Mouse (Mus musculus) limb, embryonic 12.5 days (tissue): ENCODE measurements around the gene Lypd4. TPM values are rescaled to one million over a fixed set of nuclear protein-coding genes. Genes with fewer than 3 reads are reported as not detected.
A peak's percentile ranks its signal among the peaks of the same experiment; 100 is the strongest.

Experiments
- ATAC-seq: fragments of 200-750 bp; cut with Nextera tagmentation; 2 replicates; pipeline ENCODE4 v1.8.0; 2017; ENCODE audit warnings: low read depth, moderate TSS enrichment; ENCODE audit not compliant: insufficient number of reproducible peaks, insufficient read depth, low FRiP score, low TSS enrichment
- H3K27ac ChIP-seq: fragments of 300-500 bp; sonication (generic); 2 replicates; pipeline ENCODE4 v1.5.1; 2016; ENCODE audit warnings: mild to moderate bottlenecking, moderate library complexity
- H3K27me3 ChIP-seq: fragments of 300-500 bp; sonication (generic); 2 replicates; pipeline ENCODE4 v1.6.1; 2016; ENCODE audit warnings: mild to moderate bottlenecking, moderate library complexity
- H3K36me3 ChIP-seq: fragments of 300-500 bp; sonication (generic); 2 replicates; pipeline ENCODE4 v1.6.1; 2016; ENCODE audit warnings: mild to moderate bottlenecking, moderate library complexity
- H3K4me1 ChIP-seq: fragments of 300-500 bp; sonication (generic); replicated peaks from 2 replicates; pipeline ENCODE4 v1.6.1; 2016
- H3K4me2 ChIP-seq: fragments of 300-500 bp; sonication (generic); 2 replicates; pipeline ENCODE4 v1.6.1; 2016; ENCODE audit warnings: mild to moderate bottlenecking, moderate library complexity
- H3K4me3 ChIP-seq: fragments of 300-500 bp; sonication (generic); replicated peaks from 2 replicates; pipeline ENCODE4 v1.5.1; 2016; ENCODE audit warnings: mild to moderate bottlenecking
- H3K9ac ChIP-seq: fragments of 300-500 bp; sonication (generic); replicated peaks from 2 replicates; pipeline ENCODE4 v1.6.1; 2016; ENCODE audit warnings: mild to moderate bottlenecking, moderate library complexity
- H3K9me3 ChIP-seq: fragments of 300-500 bp; sonication (generic); 2 replicates; pipeline ENCODE4 v1.6.1; 2016; ENCODE audit warnings: mild to moderate bottlenecking, moderate library complexity
- WGBS: fragments of 180-500 bp; shearing (Covaris S2); methylation state at CpG from one replicate; pipeline ENCODE4 v1.1.7; 2016; 5-methylcytosine and 5-hydroxymethylcytosine counted together
- polyA plus RNA-seq: library from polyadenylated mRNA; unstranded; fragments of >200 nt; fragmentation: Nextera tagmentation; extraction: Ambion mirVana; gene quantifications from 2 replicates; pipeline ENCODE4 v1.2.1, GENCODE M21; 2016

Gene Lypd4
- polyA plus RNA-seq, 1 experiment from 2014 or later, result not detected

DNA sequence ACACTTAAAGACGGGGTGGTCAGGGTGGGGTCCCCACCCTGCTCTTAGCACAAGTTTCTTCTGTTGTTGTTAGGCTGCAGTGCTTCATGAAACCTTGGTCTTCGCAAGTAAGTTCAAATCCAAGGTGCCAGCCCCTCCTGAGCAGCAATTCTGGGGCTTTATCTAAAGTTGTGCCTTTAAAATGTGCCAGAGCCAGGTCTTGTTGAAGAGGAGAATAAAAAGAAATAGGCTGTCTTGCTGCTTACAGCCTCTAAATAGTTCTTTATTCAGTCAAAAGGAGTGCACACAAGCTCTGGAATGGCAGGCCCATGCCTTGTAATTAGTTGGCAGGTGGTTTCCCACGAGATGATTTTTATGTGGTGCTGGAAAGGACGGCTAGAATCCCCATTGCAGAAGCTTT is 17.4 kb upstream of the Lypd4 start:
- Histone ChIP-seq H3K36me3 (peaks cover 56% of the 10 kb centered on the region), H3K4me3 (no peak overlapping the region; the same call in 1 of the 2 replicates), H3K9ac (peak overlapping the region; percentile 100), H3K27ac (peak overlapping the region; percentile 53; the same call in 1 of the 2 replicates), H3K4me2 (peak overlapping the region; percentile 89), H3K27me3 (no peaks in the 10 kb centered on the region), H3K9me3 (no peaks in the 10 kb centered on the region), H3K4me1 (peaks cover 29% of the 10 kb centered on the region)
- 71% methylated on average over 4 of the region's 4 CpGs for WGBS
- no peak for ATAC-seq

DNA sequence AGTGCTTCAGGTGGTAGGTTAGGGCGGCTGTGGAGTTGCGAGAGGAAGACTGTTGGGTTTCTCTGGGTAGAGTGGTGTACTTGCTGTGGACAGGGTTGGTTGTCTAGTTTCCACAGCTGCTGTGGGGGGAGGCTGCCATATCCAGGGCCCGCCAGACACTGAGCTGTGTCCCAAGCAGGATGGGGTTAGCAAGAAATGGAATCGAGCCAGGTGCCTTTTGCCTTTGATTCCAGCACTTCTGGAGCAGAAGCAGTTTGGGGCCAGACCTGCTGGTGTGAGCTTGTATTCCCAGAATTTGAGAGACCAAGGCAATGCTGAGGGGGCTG is 16.5 kb upstream of the Lypd4 start:
- Histone ChIP-seq H3K27ac (peak overlapping the region; percentile 53; the same call in 1 of the 2 replicates), H3K4me3 (peak overlapping the region; percentile 99), H3K36me3 (peaks cover 56% of the 10 kb centered on the region), H3K27me3 (no peaks in the 10 kb centered on the region), H3K9ac (peak overlapping the region; percentile 100), H3K4me2 (peak overlapping the region; percentile 89), H3K9me3 (no peaks in the 10 kb centered on the region), H3K4me1 (peaks cover 29% of the 10 kb centered on the region)
- ATAC-seq, result no peak
- WGBS, result 71% methylated on average over 4 of the region's 4 CpGs

DNA sequence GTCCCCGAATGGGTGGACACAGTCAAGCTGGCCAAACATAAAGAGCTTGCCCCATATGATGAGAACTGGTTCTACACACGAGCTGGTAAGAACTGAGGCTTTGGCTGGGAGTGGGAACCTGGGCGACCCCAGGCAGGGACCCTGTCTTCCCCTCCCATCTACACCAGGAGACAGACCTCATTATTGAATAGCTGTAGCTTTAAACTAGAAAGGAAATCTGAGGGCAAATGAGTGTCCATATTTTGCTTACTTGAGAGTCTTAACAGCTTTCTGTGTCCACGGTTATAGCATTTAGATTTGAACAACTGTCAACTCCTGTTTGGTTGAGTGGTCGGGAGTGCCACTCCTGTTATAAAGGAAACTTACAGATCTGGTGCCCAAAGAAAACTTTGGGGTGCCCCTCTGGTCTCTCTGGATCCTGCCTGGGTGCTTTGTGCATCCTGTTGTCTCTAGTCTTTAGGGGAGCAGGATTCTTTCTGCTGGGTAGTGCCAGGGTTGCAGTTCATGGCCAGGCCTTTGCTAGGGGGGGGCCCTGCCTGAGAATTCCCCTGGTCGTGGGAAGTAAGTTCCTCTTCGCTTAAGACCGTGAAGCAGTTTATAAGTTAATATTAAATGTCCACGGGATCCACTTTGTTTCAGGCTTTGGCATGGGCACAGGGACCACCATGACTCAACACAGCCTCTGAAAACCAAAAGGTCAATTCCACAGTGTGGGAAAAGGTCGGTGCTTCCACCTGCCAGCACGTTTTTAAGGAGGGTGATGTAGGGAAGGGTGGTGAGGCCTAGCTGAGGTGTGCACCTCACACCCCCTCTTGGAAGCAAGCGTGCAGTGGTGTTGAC is 15.9 kb upstream of the Lypd4 start:
- no peak overlapping the region; the same call in 1 of the 2 replicates for H3K27ac ChIP-seq
- peaks cover 29% of the 10 kb centered on the region for H3K4me1 ChIP-seq
- H3K27me3 ChIP-seq, result no peaks in the 10 kb centered on the region
- H3K9me3 ChIP-seq, result no peaks in the 10 kb centered on the region
- H3K4me3 ChIP-seq, result peak overlapping the region; percentile 99
- WGBS, result 41% methylated on average over 12 of the region's 12 CpGs
- no peak for ATAC-seq
- H3K36me3 ChIP-seq, result peaks cover 53% of the 10 kb centered on the region
- peak overlapping the region; percentile 100 for H3K9ac ChIP-seq
- peak overlapping the region; percentile 89 for H3K4me2 ChIP-seq

DNA sequence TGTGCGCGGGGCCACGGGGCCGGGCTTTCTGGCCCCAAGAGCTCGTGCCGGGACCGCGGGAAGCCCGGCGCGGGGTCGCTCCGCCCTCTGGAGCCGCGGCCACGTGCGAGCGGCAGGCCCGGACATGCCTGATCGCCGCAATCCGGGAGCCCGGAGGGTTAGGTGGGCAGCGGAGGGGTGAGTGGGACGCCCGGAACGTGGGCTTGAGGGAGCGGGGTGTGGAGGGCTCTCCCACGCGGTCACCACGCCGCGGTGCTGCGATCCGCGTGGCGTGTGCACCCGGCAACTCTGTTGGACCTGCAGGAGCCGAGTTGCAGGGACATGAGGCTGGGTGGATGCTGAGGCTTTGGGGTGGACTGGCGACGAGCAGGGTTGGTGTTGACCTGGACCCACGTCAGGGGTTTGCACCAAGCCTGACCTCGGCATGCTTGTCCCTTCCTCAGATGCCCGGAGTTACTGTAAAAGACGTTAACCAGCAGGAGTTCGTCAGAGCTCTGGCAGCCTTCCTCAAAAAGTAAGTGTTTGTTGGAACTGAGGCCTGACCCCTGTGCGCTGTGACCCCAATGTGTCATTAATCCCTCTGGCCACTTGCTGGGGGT is 15.1 kb upstream of the Lypd4 start:
- WGBS, result 1% methylated on average over 41 of the region's 47 CpGs

DNA sequence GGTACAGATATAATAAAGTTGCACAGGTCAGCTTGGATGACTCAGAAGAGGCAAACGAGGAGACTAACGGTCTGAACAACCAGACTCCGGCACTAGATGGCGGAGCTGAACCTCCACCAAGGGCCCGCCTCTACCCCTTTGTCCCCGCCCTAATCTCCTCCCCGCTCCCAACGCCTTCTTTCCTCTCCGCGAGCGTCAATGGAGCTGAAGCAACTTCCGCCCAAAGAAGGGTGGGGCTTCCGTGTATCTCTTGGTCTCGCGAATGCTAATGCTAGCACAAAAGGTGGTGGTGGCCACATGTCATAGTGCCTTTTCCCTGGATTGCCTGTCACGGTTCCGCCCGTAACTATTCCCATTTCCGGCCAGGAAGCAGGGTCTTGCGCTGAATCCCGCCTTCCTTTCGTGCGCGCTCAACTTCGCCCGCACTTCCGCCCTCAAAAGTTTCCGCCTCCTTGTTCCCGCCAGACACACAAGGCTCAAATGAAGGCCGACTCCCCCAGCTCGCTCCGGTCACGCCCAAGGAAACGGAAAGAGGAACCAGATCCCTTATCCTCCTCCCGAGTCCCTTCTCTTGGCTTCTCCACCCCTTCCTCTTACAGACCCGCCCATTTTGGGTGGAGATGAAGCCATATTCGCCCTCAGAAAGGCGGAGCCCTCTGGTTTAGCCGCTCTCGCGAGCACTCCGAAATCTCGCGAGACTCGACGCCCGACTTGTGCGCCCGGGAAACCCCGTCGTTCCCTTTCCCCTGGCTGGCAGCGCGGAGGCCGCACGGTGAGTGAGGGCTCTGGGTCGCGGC is 14.4 kb upstream of the Lypd4 start, which contains the start of gene Rps19:
Gene Rps19, plus strand, starts transcription at position 476 of the 797 bp plus-strand sequence.
- Histone ChIP-seq H3K9me3 (no peaks in the 10 kb centered on the region), H3K9ac (peak within 1 kb of the TSS; percentile 100), H3K4me3 (peak within 1 kb of the TSS; percentile 99), H3K4me1 (peaks cover 32% of the 10 kb centered on the region), H3K4me2 (peak within 1 kb of the TSS; percentile 89), H3K27ac (peak within 1 kb of the TSS; percentile 89), H3K36me3 (peaks cover 37% of the 10 kb centered on the region), H3K27me3 (no peaks in the 10 kb centered on the region)
- peak; percentile 92 for ATAC-seq
- WGBS, result 1% methylated on average over 57 of the region's 57 CpGs

More for the DNA sequence above, 15.1 kb upstream of the Lypd4 start:
- peak overlapping the region; percentile 89 for H3K4me2 ChIP-seq
- peak overlapping the region; percentile 99 for H3K4me3 ChIP-seq
- peaks cover 44% of the 10 kb centered on the region for H3K36me3 ChIP-seq
- H3K9ac ChIP-seq, result peak overlapping the region; percentile 100
- H3K27ac ChIP-seq, result peak overlapping the region; percentile 89
- H3K4me1 ChIP-seq, result peaks cover 32% of the 10 kb centered on the region
- ATAC-seq, result no peak; the same call in 1 of the 2 replicates
- H3K27me3 ChIP-seq, result no peaks in the 10 kb centered on the region
- H3K9me3 ChIP-seq, result no peaks in the 10 kb centered on the region

DNA sequence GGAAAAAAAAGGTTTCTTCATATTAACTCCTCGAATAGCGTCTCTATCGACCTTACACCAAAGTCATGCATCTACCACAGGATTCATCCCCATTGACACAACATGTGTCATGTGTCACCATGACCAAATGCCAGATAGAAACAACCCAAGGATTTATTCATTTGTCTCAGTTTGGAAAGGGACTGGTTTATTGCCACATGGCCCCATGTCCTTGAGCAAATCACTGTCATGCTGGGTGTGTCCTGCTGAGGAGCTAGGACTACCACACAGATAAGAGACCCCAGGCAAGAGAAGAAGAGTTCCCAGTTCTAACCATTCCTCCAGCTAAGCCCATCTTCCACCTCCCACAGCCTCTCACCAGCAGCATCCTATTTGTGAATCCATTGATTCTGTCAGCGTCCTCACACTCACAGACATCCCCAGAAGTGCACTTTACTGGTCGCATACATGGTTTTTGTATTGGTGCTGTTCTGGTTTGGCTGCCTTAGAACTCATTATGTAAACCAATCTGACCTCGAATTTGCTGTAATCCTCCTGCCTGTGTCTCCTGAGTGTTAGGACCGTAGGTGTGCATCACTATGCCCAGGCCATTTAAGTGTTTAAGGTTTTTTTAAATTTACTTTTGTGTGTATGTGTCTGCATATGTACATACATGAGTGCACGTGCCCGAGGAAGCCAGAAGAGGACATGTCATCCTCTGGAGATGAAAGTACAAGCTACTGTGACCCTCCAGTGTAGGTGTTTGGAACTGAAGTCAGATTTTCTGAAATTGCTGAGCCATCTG is 12.9 kb upstream of the Lypd4 start:
- no peak overlapping the region for H3K4me2 ChIP-seq
- whole genome bisulfite sequencing, result 95% methylated on average over 9 of the region's 9 CpGs
- H3K4me3 ChIP-seq, result no peak overlapping the region
- H3K9me3 ChIP-seq, result no peaks in the 10 kb centered on the region
- no peak overlapping the region for H3K27ac ChIP-seq
- no peaks in the 10 kb centered on the region for H3K27me3 ChIP-seq
- no peak overlapping the region for H3K9ac ChIP-seq
- peaks cover 23% of the 10 kb centered on the region for H3K36me3 ChIP-seq
- peaks cover 37% of the 10 kb centered on the region for H3K4me1 ChIP-seq
- ATAC-seq, result no peak

DNA sequence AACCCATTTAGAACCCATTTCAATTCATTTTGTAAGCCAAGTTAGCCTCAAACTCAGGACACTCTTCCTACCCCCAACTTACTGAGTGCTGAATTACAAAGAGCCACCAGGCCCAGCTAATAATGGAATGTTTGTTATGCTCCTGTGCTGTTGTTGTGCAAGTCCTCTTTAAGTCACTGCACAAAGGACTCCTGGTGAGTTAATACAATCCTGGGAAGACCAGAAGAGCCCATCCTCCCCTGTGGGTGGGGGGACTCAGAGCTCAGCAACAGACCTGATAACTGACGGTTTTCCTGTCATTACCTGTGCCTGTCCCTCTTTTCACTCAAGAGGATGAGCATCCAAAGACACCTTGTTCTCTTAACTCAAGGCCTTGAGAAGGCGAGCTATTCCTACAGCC is 9.9 kb upstream of the Lypd4 start:
- Histone ChIP-seq H3K4me3 (no peak overlapping the region), H3K9me3 (no peaks in the 10 kb centered on the region), H3K4me2 (no peak overlapping the region), H3K27ac (no peak overlapping the region), H3K9ac (peak overlapping the region; percentile 14; the same call in 1 of the 2 replicates), H3K27me3 (no peaks in the 10 kb centered on the region), H3K36me3 (no peaks in the 10 kb centered on the region), H3K4me1 (peaks cover 15% of the 10 kb centered on the region; the same call in 1 of the 2 replicates)
- ATAC-seq, result no peak
- 45% methylated on average over 2 of the region's 2 CpGs for WGBS

DNA sequence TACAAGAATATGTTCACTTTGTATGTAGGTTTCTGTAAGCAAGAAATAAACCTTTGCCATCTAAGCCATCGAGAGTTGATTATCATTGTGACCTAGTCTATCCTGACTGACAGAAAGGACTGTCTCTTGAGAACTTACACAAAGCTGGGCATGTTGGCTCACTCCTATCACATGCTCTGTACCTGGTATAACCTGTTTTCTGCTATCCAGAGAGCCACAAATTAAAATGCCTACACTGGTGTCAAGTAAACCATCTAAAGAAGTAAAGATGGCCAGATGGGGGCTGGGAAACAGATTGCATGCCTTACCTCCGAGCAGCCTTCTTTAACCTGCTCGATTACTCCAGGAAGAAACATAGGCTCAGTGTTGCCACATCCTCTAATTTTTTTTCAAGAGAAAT is 7.8 kb upstream of the Lypd4 start:
- no peaks in the 10 kb centered on the region for H3K9me3 ChIP-seq
- H3K9ac ChIP-seq, result no peak overlapping the region
- no peak overlapping the region for H3K4me2 ChIP-seq
- no peaks in the 10 kb centered on the region for H3K36me3 ChIP-seq
- H3K4me1 ChIP-seq, result peaks cover 15% of the 10 kb centered on the region; the same call in 1 of the 2 replicates
- no peaks in the 10 kb centered on the region; the same call in 1 of the 2 replicates for H3K27me3 ChIP-seq
- WGBS, result 43% methylated on average over 3 of the region's 3 CpGs
- ATAC-seq, result no peak
- H3K4me3 ChIP-seq, result no peak overlapping the region
- H3K27ac ChIP-seq, result no peak overlapping the region

DNA sequence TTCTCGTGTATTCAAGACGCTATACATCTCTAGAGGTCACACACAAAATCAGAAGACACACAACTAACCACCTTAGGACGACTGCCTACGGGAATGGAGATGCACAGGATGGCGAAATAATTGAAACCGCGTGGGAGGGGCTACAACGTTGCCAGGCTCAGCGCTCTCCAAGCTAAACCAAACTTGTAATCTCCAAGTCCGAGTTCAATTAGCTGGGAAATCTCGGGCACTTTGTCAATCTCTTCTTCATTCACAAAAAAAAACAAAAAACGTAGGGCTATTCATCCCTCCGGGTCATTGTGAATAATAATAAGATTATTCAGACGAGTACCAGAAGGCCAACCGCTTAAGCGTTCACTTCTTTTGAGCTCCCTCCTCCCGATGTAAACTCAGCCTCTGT is 661 bp downstream of the Lypd4 start:
- no peak for ATAC-seq
- Histone ChIP-seq H3K9me3 (peaks cover 7% of the 10 kb centered on the region; the same call in 1 of the 2 replicates), H3K27me3 (peaks cover 24% of the 10 kb centered on the region), H3K27ac (no peak overlapping the region), H3K4me2 (no peak overlapping the region), H3K4me3 (no peak overlapping the region), H3K9ac (no peak overlapping the region), H3K4me1 (no peaks in the 10 kb centered on the region), H3K36me3 (no peaks in the 10 kb centered on the region)
- WGBS, result 64% methylated on average over 17 of the region's 17 CpGs

DNA sequence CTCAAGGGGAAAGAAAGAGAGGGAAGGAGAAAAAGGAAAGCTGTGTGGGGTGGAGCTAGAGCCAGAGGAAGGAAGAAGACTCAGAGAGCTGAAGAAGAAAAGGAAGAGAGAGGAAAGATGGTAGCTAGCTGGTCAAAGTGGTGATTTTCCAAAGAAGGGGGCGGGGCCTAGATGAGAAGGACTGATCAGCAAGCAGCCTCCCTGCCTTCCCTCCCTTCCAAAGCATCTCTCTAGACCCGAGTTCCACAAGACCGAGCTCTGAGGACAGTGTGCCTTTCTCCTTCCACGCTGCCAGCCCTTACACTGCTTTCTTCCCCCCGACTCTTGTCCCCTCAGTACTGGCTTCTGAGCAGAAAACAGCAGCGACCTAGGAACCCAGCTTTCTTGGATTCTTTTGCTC is 5.6 kb downstream of the Lypd4 start:
- 36% methylated on average over 6 of the region's 6 CpGs for WGBS
- peaks cover 11% of the 10 kb centered on the region; the same call in 1 of the 2 replicates for H3K27me3 ChIP-seq
- ATAC-seq, result no peak
- H3K9me3 ChIP-seq, result no peaks in the 10 kb centered on the region
- no peak overlapping the region for H3K9ac ChIP-seq
- no peak overlapping the region for H3K4me3 ChIP-seq
- no peak overlapping the region for H3K27ac ChIP-seq
- no peaks in the 10 kb centered on the region for H3K36me3 ChIP-seq
- H3K4me2 ChIP-seq, result no peak overlapping the region
- H3K4me1 ChIP-seq, result no peaks in the 10 kb centered on the region
